Mouse (Mus musculus) bone marrow, adult 2 months (tissue): ENCODE results near the gene Kansl3. TPM values are rescaled to one million over a fixed set of nuclear protein-coding genes. Genes with fewer than 3 reads are reported as not detected.

Experiments used
- H3K27ac ChIP-seq: fragments of 200-500 bp; 2 replicates; pipeline ENCODE4 v1.5.1; 2012; ENCODE audit warnings: low read depth, mild to moderate bottlenecking, control low read depth, inconsistent platforms, low read length; ENCODE audit not compliant: control insufficient read depth, poor library complexity, insufficient read depth
- H3K4me1 ChIP-seq: fragments of 200-500 bp; 2 replicates; pipeline ENCODE4 v1.6.1; 2011; ENCODE audit warnings: low read length; ENCODE audit not compliant: control insufficient read depth, insufficient read depth
- H3K4me3 ChIP-seq: fragments of 200-500 bp; replicated peaks from 2 replicates; pipeline ENCODE3; 2011; ENCODE audit warnings: mild to moderate bottlenecking, low read depth, low read length, control low read depth; ENCODE audit not compliant: control insufficient read depth
- CTCF ChIP-seq: fragments of 200-500 bp; IDR thresholded peaks from 2 replicates; pipeline ENCODE4 v1.5.1; 2011; ENCODE audit warnings: low read length, control low read depth; ENCODE audit not compliant: control insufficient read depth, insufficient read depth
- POLR2A ChIP-seq: fragments of 200-500 bp; IDR thresholded peaks from 2 replicates; pipeline ENCODE4 v1.6.1; 2011; ENCODE audit warnings: low read depth, mild to moderate bottlenecking, control low read depth, low read length, borderline replicate concordance; ENCODE audit not compliant: control insufficient read depth
- WGBS: fragments of 180-500 bp; shearing (Covaris S2); methylation state at CpG from one replicate; pipeline ENCODE4 v1.1.7; 2018; 5-methylcytosine and 5-hydroxymethylcytosine counted together
- polyA plus RNA-seq: library from polyadenylated mRNA; stranded (reverse); fragments of >200 nt; gene quantifications from 2 replicates; pipeline ENCODE4 v1.2.4, GENCODE M21; 2011; ENCODE audit warnings: low replicate concordance; ENCODE audit not compliant: missing spikeins, insufficient read depth, insufficient read length

Gene Kansl3
- polyA plus RNA-seq, 1 experiment: 27.8 TPM

- no peak for TF ChIP-seq CTCF
- TF ChIP-seq POLR2A: no peak
- Histone ChIP-seq H3K27ac (peak overlapping the region; percentile 73), H3K4me3 (peak overlapping the region; percentile 71), H3K4me1 (peaks cover 2% of the 10 kb centered on the region; the same call in 1 of the 2 replicates)
- WGBS: 3% methylated on average over 53 of the region's 55 CpGs
Measured at GRCm38 (mm10) chr1:36368112-36368968, 641 bp downstream of the Kansl3 start.

- no peak overlapping the region for H3K27ac ChIP-seq
- 37% methylated on average over 12 of the region's 12 CpGs for WGBS
- H3K4me1 ChIP-seq: peaks cover 2% of the 10 kb centered on the region; the same call in 1 of the 2 replicates
- TF ChIP-seq CTCF (no peak), POLR2A (no peak)
- peak overlapping the region; percentile 71 for H3K4me3 ChIP-seq
Measured at GRCm38 (mm10) chr1:36367698-36368097, 1.3 kb downstream of the Kansl3 start.

DNA sequence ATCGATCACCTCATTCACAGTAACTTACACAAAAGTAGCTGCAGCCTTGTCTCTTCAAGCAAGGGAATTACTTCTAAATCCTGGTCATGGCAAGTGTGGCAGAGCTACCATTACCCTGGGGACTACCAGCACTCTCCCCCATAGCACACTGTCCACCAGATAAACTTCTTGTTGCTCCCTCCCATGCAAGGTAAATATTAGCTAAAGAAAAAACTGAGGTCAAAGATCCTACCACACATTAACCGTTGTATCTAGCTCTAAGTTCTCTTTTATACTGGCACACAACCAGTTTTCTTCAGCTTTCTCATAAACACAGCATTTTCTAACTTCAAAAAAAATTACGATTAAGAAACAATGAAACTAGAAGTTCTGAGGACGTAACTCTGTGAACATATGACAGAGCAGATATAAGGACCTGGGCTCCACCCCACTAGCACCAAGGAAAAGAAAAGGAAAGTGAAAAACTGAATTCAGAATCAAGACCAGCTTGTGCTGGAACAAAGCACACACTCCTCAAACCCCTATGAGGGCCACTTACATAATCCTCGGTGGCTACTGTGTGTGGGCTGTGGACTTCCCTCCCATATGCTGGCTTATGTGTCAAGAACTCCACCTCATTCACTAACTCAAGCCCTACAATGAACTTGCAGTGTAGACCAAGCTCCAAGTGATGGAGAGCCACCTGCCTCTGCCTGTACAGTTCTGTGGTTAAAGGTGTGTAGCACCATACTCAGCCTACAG is 11.9 kb downstream of the Kansl3 start:
- Histone ChIP-seq H3K4me3 (no peak overlapping the region), H3K4me1 (no peaks in the 10 kb centered on the region), H3K27ac (no peak overlapping the region)
- no peak for TF ChIP-seq CTCF
- no peak for TF ChIP-seq POLR2A
- WGBS: 80% methylated on average over 5 of the region's 5 CpGs

- no peak for TF ChIP-seq POLR2A
- TF ChIP-seq CTCF: no peak
- Histone ChIP-seq H3K4me3 (no peak overlapping the region), H3K27ac (no peak overlapping the region), H3K4me1 (no peaks in the 10 kb centered on the region)
- WGBS: 81% methylated on average over 4 of the region's 4 CpGs
Measured at GRCm38 (mm10) chr1:36352351-36352750, 16.6 kb downstream of the Kansl3 start.

DNA sequence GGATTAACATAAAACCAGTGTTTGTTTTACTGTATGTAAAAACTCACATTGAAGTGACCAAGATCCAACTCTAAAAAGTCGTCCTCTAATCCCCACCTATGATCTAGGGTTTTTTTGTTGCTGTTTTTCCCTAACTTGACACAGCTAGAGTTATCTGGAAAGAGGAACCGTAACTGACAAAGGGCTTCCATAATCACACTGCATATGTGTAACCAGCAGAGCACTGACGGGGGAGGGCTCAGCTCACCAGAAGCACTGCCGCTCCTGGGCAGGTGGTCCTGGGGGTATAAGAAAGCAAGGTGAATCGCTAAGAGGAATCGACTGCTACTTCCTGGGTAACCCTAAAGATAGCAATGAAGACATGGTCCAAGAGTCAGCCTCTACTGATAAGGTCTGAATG is 26.4 kb downstream of the Kansl3 start:
- TF ChIP-seq POLR2A (no peak), CTCF (no peak)

GRCm38 (mm10) chr1:36332955-36333887 is 35.8 kb downstream of the Kansl3 start:
- Histone ChIP-seq H3K4me1 (no peaks in the 10 kb centered on the region), H3K27ac (no peak overlapping the region), H3K4me3 (no peak overlapping the region)
- WGBS: 85% methylated on average over 14 of the region's 14 CpGs
- TF ChIP-seq CTCF (no peak), POLR2A (no peak)

More for the DNA sequence above, 26.4 kb downstream of the Kansl3 start:
- Histone ChIP-seq H3K27ac (no peak overlapping the region), H3K4me1 (no peaks in the 10 kb centered on the region), H3K4me3 (no peak overlapping the region)
- 82% methylated on average over 6 of the region's 6 CpGs for WGBS

DNA sequence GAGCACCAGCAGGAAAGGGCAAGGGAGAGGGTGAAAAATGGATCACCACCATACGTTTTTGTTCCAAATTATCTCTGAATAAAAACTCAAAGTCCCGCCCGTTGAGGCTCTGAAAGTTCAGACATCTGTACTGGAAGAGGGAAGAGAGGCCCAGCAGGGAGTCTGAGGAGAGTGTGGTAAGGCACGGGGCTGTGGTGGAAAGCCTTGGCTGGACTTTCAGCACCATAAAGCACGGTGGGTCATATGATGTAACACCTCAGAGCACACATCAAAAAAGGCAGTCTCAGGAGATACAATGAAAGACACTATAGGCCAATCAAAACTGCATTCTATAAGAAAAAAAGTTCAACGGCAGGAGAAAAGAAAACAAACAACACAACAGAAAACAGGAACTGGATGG is 37.2 kb downstream of the Kansl3 start:
- Histone ChIP-seq H3K27ac (no peak overlapping the region), H3K4me1 (no peaks in the 10 kb centered on the region), H3K4me3 (no peak overlapping the region)
- 64% methylated on average over 6 of the region's 6 CpGs for WGBS
- no peak for TF ChIP-seq POLR2A
- TF ChIP-seq CTCF: no peak

DNA sequence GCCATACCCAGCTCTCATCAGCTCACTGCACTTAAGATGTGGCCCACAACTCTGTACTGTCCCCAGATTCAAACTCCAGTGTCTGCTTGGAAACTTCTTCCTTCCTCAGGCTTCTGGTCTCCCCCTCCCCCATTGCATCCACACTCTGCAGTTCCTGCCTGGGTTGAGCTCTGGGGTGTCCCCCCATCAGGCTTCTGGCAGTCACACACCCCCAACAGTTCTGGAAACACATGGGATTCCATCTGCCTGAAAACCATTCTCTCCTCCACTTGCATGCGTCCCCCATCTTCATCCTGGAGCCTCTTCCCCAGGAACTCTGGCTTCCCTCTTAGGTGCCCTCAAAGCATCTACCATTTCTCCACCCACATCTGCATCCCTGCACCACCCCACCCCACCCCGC is 42.2 kb downstream of the Kansl3 start:
- WGBS: 78% methylated on average over 2 of the region's 2 CpGs
- TF ChIP-seq POLR2A (no peak), CTCF (no peak)

DNA sequence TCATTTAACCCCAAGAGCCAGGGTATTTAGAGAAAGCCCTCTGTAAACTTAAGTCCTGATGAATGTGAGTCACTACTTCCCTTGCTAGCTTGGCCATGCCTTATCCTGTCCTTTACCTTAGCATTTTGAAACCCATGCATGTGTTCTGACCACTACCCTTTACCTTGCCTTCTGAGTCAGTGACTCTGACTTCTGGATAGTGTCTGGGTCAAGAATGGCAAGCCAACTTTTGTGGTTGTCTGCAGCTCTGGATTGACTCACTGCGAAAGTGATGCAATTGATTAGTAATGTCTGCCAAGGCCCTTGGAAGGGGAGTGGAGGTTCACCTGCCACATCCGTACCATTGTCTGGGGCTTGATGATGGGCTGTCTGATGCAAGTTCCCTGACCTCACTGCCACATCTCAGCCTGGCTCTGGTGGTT is 43.1 kb downstream of the Kansl3 start:
- no peak overlapping the region for H3K27ac ChIP-seq
- WGBS: 48% methylated on average over 2 of the region's 2 CpGs
- H3K4me1 ChIP-seq: no peaks in the 10 kb centered on the region
- TF ChIP-seq POLR2A (no peak), CTCF (no peak)
- H3K4me3 ChIP-seq: no peak overlapping the region

More for the DNA sequence above, 42.2 kb downstream of the Kansl3 start:
- no peak overlapping the region for H3K4me3 ChIP-seq
- no peaks in the 10 kb centered on the region for H3K4me1 ChIP-seq
- H3K27ac ChIP-seq: no peak overlapping the region
